Mouse (Mus musculus) G1E (cell line): Measurements from ENCODE around the gene Ak5.

Experiments used
- GATA1 ChIP-seq: IDR thresholded peaks from 2 replicates; pipeline ENCODE4 v1.6.1; 2012; ENCODE audit warnings: borderline replicate concordance, low read length, inconsistent platforms, mixed read lengths
- TAL1 ChIP-seq: conservative IDR thresholded peaks from 2 replicates; pipeline ENCODE4 v1.6.1; 2012; ENCODE audit warnings: low read depth, low read length, inconsistent platforms, mixed read lengths

DNA sequence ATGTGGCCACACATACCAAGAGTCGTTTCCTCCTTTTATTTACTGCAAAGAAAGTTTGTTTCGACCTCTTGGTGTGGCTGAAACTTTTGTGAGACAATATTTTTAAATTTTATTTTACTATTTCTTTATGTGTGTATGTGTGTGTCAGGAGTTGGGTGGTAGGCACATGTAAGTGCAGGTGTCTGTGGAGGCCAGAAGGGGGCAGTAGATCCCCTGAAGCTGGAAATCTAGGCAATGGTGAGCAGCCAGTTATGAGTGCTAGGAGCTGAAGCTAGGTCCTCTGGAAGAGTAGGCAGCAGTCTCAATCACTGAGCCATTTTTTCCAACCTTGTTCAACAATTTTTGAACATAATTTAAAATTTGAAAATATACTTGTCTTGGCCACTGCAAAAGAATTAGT lies 9.6 kb downstream of the Ak5 start:
- TF ChIP-seq TAL1 = no peak
- no peak for TF ChIP-seq GATA1
